Mouse (Mus musculus) hindbrain, embryonic 14.5 days (tissue): ENCODE results near the gene Hes5. TPM values are rescaled to one million over a fixed set of nuclear protein-coding genes. Genes with fewer than 3 reads are reported as not detected.

ENCODE experiments used
- ATAC-seq: fragments of 200-750 bp; cut with Nextera tagmentation; 2 replicates; pipeline ENCODE4 v1.8.0; 2017; ENCODE audit warnings: moderate number of reproducible peaks, mild to moderate bottlenecking, moderate TSS enrichment, moderate library complexity; ENCODE audit not compliant: low FRiP score
- DNase-seq: peaks from one replicate; pipeline ENCODE4 v3.0.0-alpha.2; 2015; ENCODE audit warnings: low spot score
- H3K27ac ChIP-seq: fragments of 300-500 bp; sonication (generic); 2 replicates; pipeline ENCODE4 v1.5.1; 2014; ENCODE audit warnings: mild to moderate bottlenecking, moderate library complexity
- H3K27me3 ChIP-seq: fragments of 300-500 bp; sonication (generic); 2 replicates; pipeline ENCODE4 v1.6.1; 2014; ENCODE audit warnings: mild to moderate bottlenecking, low read length, mixed read lengths; ENCODE audit not compliant: control insufficient read depth, insufficient read depth
- H3K36me3 ChIP-seq: fragments of 300-500 bp; sonication (generic); replicated peaks from 2 replicates; pipeline ENCODE4 v1.6.1; 2014; ENCODE audit not compliant: control insufficient read depth, insufficient read depth
- H3K4me1 ChIP-seq: fragments of 300-500 bp; sonication (generic); replicated peaks from 2 replicates; pipeline ENCODE4 v1.6.1; 2014; ENCODE audit warnings: antibody characterized with exemption, low read length, mixed read lengths; ENCODE audit not compliant: control insufficient read depth, insufficient read depth
- H3K4me2 ChIP-seq: fragments of 300-500 bp; sonication (generic); replicated peaks from 2 replicates; pipeline ENCODE4 v1.6.1; 2014; ENCODE audit warnings: mild to moderate bottlenecking, moderate library complexity
- H3K4me3 ChIP-seq: fragments of 300-500 bp; sonication (generic); replicated peaks from 2 replicates; pipeline ENCODE4 v1.5.1; 2014; ENCODE audit warnings: mild to moderate bottlenecking, low read length
- H3K9ac ChIP-seq: fragments of 300-500 bp; sonication (generic); 2 replicates; pipeline ENCODE4 v1.6.1; 2014
- H3K9me3 ChIP-seq: fragments of 300-500 bp; sonication (generic); 2 replicates; pipeline ENCODE4 v1.6.1; 2016; ENCODE audit warnings: low read length; ENCODE audit not compliant: control insufficient read depth
- WGBS: fragments of 180-500 bp; shearing (Covaris S2); extraction: QIAGEN DNeasy Blood & Tissue Kit; methylation state at CpG from one replicate; pipeline ENCODE4 v1.1.7; 2014; 5-methylcytosine and 5-hydroxymethylcytosine counted together
- polyA plus RNA-seq: library from polyadenylated mRNA; unstranded; fragments of >200 nt; fragmentation: Nextera tagmentation; extraction: Ambion mirVana; gene quantifications from 2 replicates; pipeline ENCODE4 v1.2.1, GENCODE M21; 2014

The Hes5 gene
- polyA plus RNA-seq, 1 experiment from 2014 or later = 70.0 TPM

- Histone ChIP-seq H3K4me1 (no peaks in the 10 kb centered on the region), H3K4me2 (no peak overlapping the region), H3K9me3 (no peaks in the 10 kb centered on the region), H3K4me3 (no peak overlapping the region), H3K27ac (no peak overlapping the region), H3K36me3 (no peaks in the 10 kb centered on the region), H3K9ac (no peak overlapping the region), H3K27me3 (no peaks in the 10 kb centered on the region)
- DNase-seq (no peak), ATAC-seq (no peak)
- 78% methylated on average over 1 of the region's 1 CpGs for WGBS
Observed at GRCm38 (mm10) chr4:154937746-154938145, 23.0 kb upstream of the Hes5 start.

DNA sequence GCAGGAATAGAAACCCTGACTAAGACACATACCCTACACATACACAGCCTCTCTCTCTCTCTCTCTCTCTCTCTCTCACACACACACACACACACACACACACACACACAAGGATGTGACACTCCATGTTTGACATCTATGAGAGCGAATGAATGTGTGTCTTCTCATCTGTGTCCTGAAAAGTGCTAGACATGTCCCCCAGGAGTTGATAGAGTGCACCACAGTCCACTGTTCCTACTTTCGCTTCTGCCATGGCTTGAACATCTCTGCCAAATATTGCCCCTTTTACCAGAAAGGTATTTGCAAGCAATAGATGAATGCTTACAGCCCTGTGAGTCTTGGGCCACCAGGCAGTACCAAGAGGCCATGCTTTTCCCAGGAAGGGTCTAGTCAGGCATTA, 20.6 kb upstream of the Hes5 start:
- no peaks in the 10 kb centered on the region for H3K27me3 ChIP-seq
- ATAC-seq = no peak
- no peak overlapping the region for H3K27ac ChIP-seq
- no peak overlapping the region for H3K4me2 ChIP-seq
- no peaks in the 10 kb centered on the region for H3K36me3 ChIP-seq
- 90% methylated on average over 2 of the region's 2 CpGs for whole genome bisulfite sequencing
- H3K9ac ChIP-seq = no peak overlapping the region
- no peak for DNase-seq
- H3K4me1 ChIP-seq = no peaks in the 10 kb centered on the region
- no peaks in the 10 kb centered on the region for H3K9me3 ChIP-seq
- H3K4me3 ChIP-seq = no peak overlapping the region

- no peak for ATAC-seq
- WGBS = 96% methylated on average over 5 of the region's 5 CpGs
Observed at GRCm38 (mm10) chr4:154941831-154942230, 18.9 kb upstream of the Hes5 start.

GRCm38 (mm10) chr4:154942632-154943322, 17.9 kb upstream of the Hes5 start:
- ATAC-seq = no peak

More at GRCm38 (mm10) chr4:154941831-154942230, 18.9 kb upstream of the Hes5 start:
- Histone ChIP-seq H3K9me3 (no peaks in the 10 kb centered on the region), H3K27ac (no peak overlapping the region), H3K4me2 (no peak overlapping the region), H3K4me1 (peaks cover 14% of the 10 kb centered on the region; the same call in 1 of the 2 replicates), H3K9ac (no peak overlapping the region), H3K27me3 (no peaks in the 10 kb centered on the region), H3K36me3 (no peaks in the 10 kb centered on the region), H3K4me3 (no peak overlapping the region)
- no peak for DNase-seq

DNA sequence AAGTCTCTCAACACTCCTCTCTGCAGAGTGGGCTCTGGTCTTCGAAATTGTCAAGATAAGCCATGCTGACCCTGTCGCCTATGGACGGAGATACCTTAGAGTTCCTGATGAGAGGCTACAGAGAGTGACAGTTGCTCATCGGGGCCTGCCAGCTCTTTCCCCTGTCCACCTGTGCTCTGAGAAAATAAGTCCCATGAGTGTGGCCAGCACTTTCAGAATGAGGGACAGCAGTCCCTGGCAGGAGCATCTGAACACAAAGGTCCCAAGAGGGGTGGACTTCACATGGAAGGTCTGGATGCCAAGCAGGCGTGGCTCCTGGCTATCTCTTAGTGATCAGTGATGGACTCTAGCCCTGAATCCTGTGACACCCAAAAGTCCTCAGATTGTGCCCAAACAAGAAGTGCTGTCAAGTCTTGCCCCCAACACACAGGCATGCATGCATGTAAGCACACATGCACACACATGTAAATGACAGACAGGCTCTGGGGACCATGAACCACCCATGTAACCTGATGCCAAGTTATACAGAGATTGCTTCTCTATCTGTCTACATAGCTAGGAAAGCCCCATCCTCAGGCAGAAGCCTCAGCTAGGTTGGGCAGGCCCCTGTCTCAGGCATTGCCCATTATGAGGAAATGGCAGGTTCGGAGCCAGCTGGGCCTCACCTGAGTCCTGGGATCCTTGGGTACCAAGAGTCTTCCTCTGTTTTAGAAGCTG, 17.2 kb upstream of the Hes5 start:
- H3K9me3 ChIP-seq = no peaks in the 10 kb centered on the region
- ATAC-seq (no peak), DNase-seq (no peak)
- no peak overlapping the region for H3K27ac ChIP-seq
- H3K4me2 ChIP-seq = no peak overlapping the region
- 94% methylated on average over 6 of the region's 6 CpGs for WGBS
- peaks cover 14% of the 10 kb centered on the region; the same call in 1 of the 2 replicates for H3K4me1 ChIP-seq
- H3K36me3 ChIP-seq = no peaks in the 10 kb centered on the region
- H3K27me3 ChIP-seq = no peaks in the 10 kb centered on the region
- no peak overlapping the region for H3K4me3 ChIP-seq
- no peak overlapping the region for H3K9ac ChIP-seq

More at GRCm38 (mm10) chr4:154942632-154943322, 17.9 kb upstream of the Hes5 start:
- Histone ChIP-seq H3K36me3 (no peaks in the 10 kb centered on the region), H3K4me3 (no peak overlapping the region), H3K9me3 (no peaks in the 10 kb centered on the region), H3K4me1 (peaks cover 14% of the 10 kb centered on the region; the same call in 1 of the 2 replicates), H3K27ac (no peak overlapping the region), H3K4me2 (no peak overlapping the region), H3K27me3 (no peaks in the 10 kb centered on the region), H3K9ac (no peak overlapping the region)
- no peak for DNase-seq
- WGBS = 87% methylated on average over 10 of the region's 10 CpGs

- Histone ChIP-seq H3K4me3 (no peak overlapping the region), H3K9me3 (no peaks in the 10 kb centered on the region), H3K4me1 (peaks cover 14% of the 10 kb centered on the region; the same call in 1 of the 2 replicates), H3K9ac (no peak overlapping the region), H3K27me3 (no peaks in the 10 kb centered on the region), H3K4me2 (no peak overlapping the region), H3K36me3 (no peaks in the 10 kb centered on the region), H3K27ac (no peak overlapping the region)
- 10% methylated on average over 2 of the region's 2 CpGs for WGBS
- peak; percentile 68 for ATAC-seq
- DNase-seq = peak; percentile 86
Observed at GRCm38 (mm10) chr4:154944121-154944590, 16.6 kb upstream of the Hes5 start.

- 1% methylated on average over 8 of the region's 8 CpGs for WGBS
- peak; percentile 75 for ATAC-seq
- Histone ChIP-seq H3K27ac (no peak overlapping the region), H3K36me3 (no peaks in the 10 kb centered on the region), H3K4me3 (peak overlapping the region; percentile 18), H3K4me1 (peaks cover 14% of the 10 kb centered on the region; the same call in 1 of the 2 replicates), H3K9ac (peak overlapping the region; percentile 22; the same call in 1 of the 2 replicates), H3K9me3 (no peaks in the 10 kb centered on the region), H3K27me3 (no peaks in the 10 kb centered on the region), H3K4me2 (peak overlapping the region; percentile 49)
- peak; percentile 69 for DNase-seq
Observed at GRCm38 (mm10) chr4:154946319-154946718, 14.4 kb upstream of the Hes5 start.

- peak; percentile 74 for DNase-seq
- Histone ChIP-seq H3K27me3 (no peaks in the 10 kb centered on the region), H3K27ac (peak overlapping the region; percentile 63), H3K4me1 (peaks cover 20% of the 10 kb centered on the region), H3K4me3 (no peak overlapping the region), H3K36me3 (no peaks in the 10 kb centered on the region), H3K9me3 (no peaks in the 10 kb centered on the region), H3K9ac (no peak overlapping the region), H3K4me2 (peak overlapping the region; percentile 0; the same call in 1 of the 2 replicates)
- ATAC-seq = peak; percentile 73
- WGBS = 37% methylated on average over 14 of the region's 14 CpGs
Observed at GRCm38 (mm10) chr4:154948066-154948939, 12.4 kb upstream of the Hes5 start.
